Mouse (Mus musculus): Measurements from ENCODE around the gene Sfswap.
"Not testable (repeated sequence)": the region's sequence is repeated elsewhere in the genome, so short reads cannot be mapped to it uniquely, and the experiment has no call there.

Gene Sfswap

GRCm38 (mm10) chr5:129500722-129501634, at the start of gene Sfswap:
Gene Sfswap (plus strand): TSS chr5:129501221.
- DNase-seq (ENCODE audit: low read depth) = peak; percentile 60

- DNase-seq (ENCODE audit: low read depth) = no peak
These were observed 48.5 kb upstream of the Sfswap start for GRCm38 (mm10) chr5:129452561-129452960.

- peak; percentile 36 for DNase-seq (ENCODE audit: low read depth)
These were observed 46.1 kb upstream of the Sfswap start for GRCm38 (mm10) chr5:129454802-129455528.

- DNase-seq (ENCODE audit: low read depth) = no peak
These were observed 45.5 kb upstream of the Sfswap start for GRCm38 (mm10) chr5:129455529-129455896.

GRCm38 (mm10) chr5:129456579-129457140, 44.4 kb upstream of the Sfswap start:
- DNase-seq (ENCODE audit: low read depth) = no peak

GRCm38 (mm10) chr5:129458109-129458508, 42.9 kb upstream of the Sfswap start:
- no peak for DNase-seq (ENCODE audit: low read depth)

GRCm38 (mm10) chr5:129458541-129458940, 42.5 kb upstream of the Sfswap start:
- DNase-seq (ENCODE audit: low read depth) = no peak

- no peak for DNase-seq (ENCODE audit: low read depth)
These were observed 40.1 kb upstream of the Sfswap start for GRCm38 (mm10) chr5:129460798-129461476.

- not testable (repeated sequence) for DNase-seq (ENCODE audit: low read depth)
These were observed 37.4 kb upstream of the Sfswap start for GRCm38 (mm10) chr5:129463648-129464047.

GRCm38 (mm10) chr5:129465788-129466187, 35.2 kb upstream of the Sfswap start:
- no peak for DNase-seq (ENCODE audit: low read depth)

- DNase-seq (ENCODE audit: low read depth) = no peak
These were observed 25.4 kb upstream of the Sfswap start for GRCm38 (mm10) chr5:129475532-129476045.

GRCm38 (mm10) chr5:129489879-129490278, 11.1 kb upstream of the Sfswap start:
- no peak for DNase-seq (ENCODE audit: low read depth)

GRCm38 (mm10) chr5:129501671-129502070, 650 bp downstream of the Sfswap start:
- no peak for DNase-seq (ENCODE audit: low read depth)

GRCm38 (mm10) chr5:129506886-129507285, 5.9 kb downstream of the Sfswap start:
- no peak for DNase-seq (ENCODE audit: low read depth)

- no peak for DNase-seq (ENCODE audit: low read depth)
These were observed 17.2 kb downstream of the Sfswap start for GRCm38 (mm10) chr5:129518180-129518579.

- DNase-seq (ENCODE audit: low read depth) = no peak
These were observed 17.8 kb downstream of the Sfswap start for GRCm38 (mm10) chr5:129518786-129519185.

- DNase-seq (ENCODE audit: low read depth) = no peak
These were observed 18.6 kb downstream of the Sfswap start for GRCm38 (mm10) chr5:129519591-129519990.

GRCm38 (mm10) chr5:129521501-129521900, 20.5 kb downstream of the Sfswap start:
- DNase-seq (ENCODE audit: low read depth) = no peak

- DNase-seq (ENCODE audit: low read depth) = no peak
These were observed 20.9 kb downstream of the Sfswap start for GRCm38 (mm10) chr5:129521913-129522312.

- no peak for DNase-seq (ENCODE audit: low read depth)
These were observed 22.1 kb downstream of the Sfswap start for GRCm38 (mm10) chr5:129523166-129523565.

GRCm38 (mm10) chr5:129524751-129525150, 23.7 kb downstream of the Sfswap start:
- no peak for DNase-seq (ENCODE audit: low read depth)

- no peak for DNase-seq (ENCODE audit: low read depth)
These were observed 26.1 kb downstream of the Sfswap start for GRCm38 (mm10) chr5:129527162-129527561.
